Mouse (Mus musculus) cortical plate, adult 2 months (tissue): ENCODE results near the gene Col27a1.

ENCODE experiments used
- CTCF ChIP-seq: fragments of 200-500 bp; IDR thresholded peaks from 2 replicates; pipeline ENCODE4 v1.5.1; 2011; ENCODE audit warnings: mild to moderate bottlenecking, control low read depth, low read length; ENCODE audit not compliant: insufficient read depth; ENCODE audit errors: extremely low read depth
- POLR2A ChIP-seq: fragments of 200-500 bp; IDR thresholded peaks from 2 replicates; pipeline ENCODE4 v1.6.1; 2011; ENCODE audit warnings: mild to moderate bottlenecking, low read length, control low read depth; ENCODE audit not compliant: insufficient read depth; ENCODE audit errors: extremely low read depth

GRCm38 (mm10) chr4:63232542-63233020, 18.8 kb downstream of the Col27a1 start:
- TF ChIP-seq CTCF (no peak), POLR2A (no peak)
